Mouse (Mus musculus) layer of hippocampus, adult 11-12 months (tissue): ENCODE results near the gene Apcs.

ENCODE experiments used
- DNase-seq: peaks from one replicate; pipeline ENCODE4 v3.0.0; 2022; ENCODE audit warnings: low spot score

The Apcs gene

GRCm38 (mm10) chr1:172894777-172895357 is at the start of gene Apcs:
TSS of gene Apcs (minus strand) at chr1:172895041.
- DNase-seq = no peak

DNA sequence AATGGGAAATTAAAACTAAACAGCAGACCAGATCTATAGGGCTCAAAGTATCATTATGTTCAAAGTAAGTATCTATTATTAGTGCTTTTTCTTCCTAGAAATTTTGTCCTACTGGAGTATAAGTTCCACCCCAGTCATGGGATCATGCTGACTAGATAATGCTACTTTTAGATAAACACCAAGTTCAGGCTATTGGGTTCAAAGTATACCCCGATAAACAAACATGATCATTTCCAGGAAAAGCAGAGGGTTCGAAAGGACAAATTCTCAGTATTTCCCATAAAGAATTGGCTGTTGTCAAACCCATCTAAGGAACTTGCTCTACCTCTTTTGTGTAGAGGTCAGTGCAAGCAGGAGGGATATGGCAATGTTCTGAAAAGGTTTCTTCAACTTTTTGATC is 37.4 kb upstream of the Apcs start:
- no peak for DNase-seq

DNA sequence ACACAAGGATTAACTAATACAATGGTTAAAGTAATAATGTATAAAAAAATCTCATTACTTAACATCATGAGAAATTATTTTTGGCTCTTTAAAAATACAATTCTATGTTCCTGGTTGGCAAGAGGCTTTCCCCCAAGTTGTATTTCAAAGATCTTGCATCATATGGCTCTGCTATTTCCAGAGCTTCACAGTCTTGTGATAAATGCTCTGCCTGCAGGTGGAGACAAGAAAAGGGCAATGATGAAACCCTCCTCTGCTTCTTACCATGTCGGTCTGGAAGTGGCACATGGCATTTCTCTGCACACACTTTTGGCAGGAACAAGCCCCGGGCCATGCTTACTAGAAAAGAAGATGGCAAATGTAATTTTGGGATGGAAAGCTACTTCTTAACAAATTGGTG is 23.6 kb upstream of the Apcs start:
- DNase-seq = no peak

DNA sequence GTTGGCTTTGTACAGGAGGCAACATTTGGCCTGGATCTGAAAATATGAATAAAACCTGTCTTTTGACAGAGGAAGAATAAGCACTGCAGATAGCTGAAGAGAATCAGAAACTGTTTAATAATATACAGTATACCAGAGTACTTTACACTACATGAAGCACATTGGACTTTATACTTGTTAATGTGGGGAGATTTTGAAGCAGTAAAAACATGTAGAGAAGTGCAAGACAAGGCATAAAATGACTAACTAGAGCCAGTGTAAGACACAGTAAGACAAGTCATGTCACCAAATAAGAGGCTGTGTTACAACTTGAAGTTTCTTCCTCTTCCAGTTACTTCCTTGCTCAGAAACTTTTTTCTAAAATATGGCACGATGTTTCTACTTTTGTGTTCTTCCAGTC is 22.3 kb upstream of the Apcs start:
- no peak for DNase-seq

- DNase-seq = no peak
These were observed 8.5 kb upstream of the Apcs start for GRCm38 (mm10) chr1:172903313-172903712.

DNA sequence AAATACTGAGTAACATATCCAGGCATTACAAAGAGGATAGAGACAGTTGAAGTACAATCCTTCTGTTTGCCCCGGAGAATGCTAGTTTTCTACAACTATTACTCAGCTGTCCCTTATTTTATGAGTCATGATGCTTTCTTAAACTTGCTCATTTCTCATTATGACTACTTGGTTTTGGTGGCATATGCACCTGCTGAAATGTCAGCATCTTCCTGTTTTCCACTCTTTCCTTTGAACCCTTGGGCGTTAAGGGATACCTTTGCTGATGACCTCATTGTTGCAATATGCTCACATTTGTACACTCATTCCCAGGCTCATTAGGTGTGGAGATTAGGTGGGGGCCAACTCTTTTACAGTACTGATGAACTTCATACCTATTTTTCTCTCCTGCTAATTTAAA is 594 bp upstream of the Apcs start:
- DNase-seq = no peak

DNA sequence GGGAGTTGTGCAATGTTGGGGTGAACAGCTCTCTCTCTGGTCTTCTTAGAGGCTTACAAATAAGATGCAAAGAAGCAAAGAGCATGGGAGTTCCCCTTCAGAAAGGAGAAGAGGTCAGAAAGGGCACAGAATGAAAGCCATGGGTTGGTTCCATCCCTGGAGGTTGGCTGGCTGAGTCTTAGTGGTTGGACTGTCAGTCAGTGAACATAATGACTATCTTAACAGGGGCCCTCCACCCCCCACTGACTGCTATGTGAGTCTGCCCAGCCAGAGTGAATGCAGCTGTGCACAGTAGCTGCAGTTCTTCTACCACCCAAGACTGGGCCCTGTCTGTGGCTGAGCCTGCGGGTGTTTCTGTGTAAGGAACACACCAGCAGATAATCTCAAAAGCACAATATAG is 18.2 kb downstream of the Apcs start:
- no peak for DNase-seq

- no peak for DNase-seq
These were observed 19.6 kb downstream of the Apcs start for GRCm38 (mm10) chr1:172875265-172875664.

DNA sequence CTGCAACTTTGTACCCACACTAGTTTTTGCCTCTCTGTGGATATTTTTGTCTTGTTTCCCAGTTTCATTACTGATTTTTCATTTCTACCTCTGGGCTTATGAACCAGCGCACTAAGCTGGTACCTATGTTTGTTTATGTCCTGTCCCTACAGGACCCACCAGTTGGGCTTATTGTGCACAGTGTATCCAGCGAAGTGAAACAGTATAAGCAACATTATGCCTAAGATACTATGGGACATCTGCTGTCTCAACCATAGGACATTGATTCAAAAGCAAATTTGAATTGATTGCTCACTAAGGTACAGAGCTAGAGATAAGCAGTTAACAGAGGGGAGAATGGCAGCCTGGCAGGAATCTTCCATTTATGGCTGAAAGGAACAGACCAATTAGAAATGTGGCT is 46.7 kb downstream of the Apcs start:
- no peak for DNase-seq

GRCm38 (mm10) chr1:172847044-172847761 is 47.6 kb downstream of the Apcs start:
- no peak for DNase-seq
